Mouse (Mus musculus) left cerebral cortex, postnatal 10 days (tissue): ENCODE data around the gene Rprml. TPM values are rescaled to one million over a fixed set of nuclear protein-coding genes. Genes with fewer than 3 reads are reported as not detected.

Experiments
- DNase-seq, 2 experiments: peaks; one replicate each; pipeline ENCODE4 v3.0.0; 2021 to 2022; ENCODE audit warnings: low spot score in 2 of 2, mixed read lengths in 1 of 2; ENCODE audit errors: extremely low spot score in 1 of 2
- intact Hi-C: fragments of 180-260 bp; cut with DNase I; formaldehyde crosslinking; loops from one replicate; pipeline ENCODE4 v1.15.1; 2025
- total RNA-seq, 2 experiments: library from RNA; stranded (reverse); gene quantifications; 2 replicates each; pipeline ENCODE4 v1.2.3; 2021

Rprml gene
- 100 to 1,000 TPM; 111 to 117 TPM for total RNA-seq

- DNase-seq = peak; percentile 85 to 88
- intact Hi-C loops = no loop called here
These were observed at the start of gene Rprml for GRCm38 (mm10) chr11:103649301-103649982. Gene Rprml (plus strand): TSS chr11:103649570.

- intact Hi-C loops = no loop called here
- no peak for DNase-seq
These were observed 42.8 kb upstream of the Rprml start for GRCm38 (mm10) chr11:103606611-103607010.

- intact Hi-C loops = no loop called here
- no peak for DNase-seq
These were observed 38.6 kb upstream of the Rprml start for GRCm38 (mm10) chr11:103610772-103611171.

- intact Hi-C loops = no loop called here
- DNase-seq = no peak
These were observed 28.3 kb upstream of the Rprml start, which contains the start of gene Gm884 for GRCm38 (mm10) chr11:103621040-103621439. Gene Gm884 (minus strand): TSS chr11:103621140.

DNA sequence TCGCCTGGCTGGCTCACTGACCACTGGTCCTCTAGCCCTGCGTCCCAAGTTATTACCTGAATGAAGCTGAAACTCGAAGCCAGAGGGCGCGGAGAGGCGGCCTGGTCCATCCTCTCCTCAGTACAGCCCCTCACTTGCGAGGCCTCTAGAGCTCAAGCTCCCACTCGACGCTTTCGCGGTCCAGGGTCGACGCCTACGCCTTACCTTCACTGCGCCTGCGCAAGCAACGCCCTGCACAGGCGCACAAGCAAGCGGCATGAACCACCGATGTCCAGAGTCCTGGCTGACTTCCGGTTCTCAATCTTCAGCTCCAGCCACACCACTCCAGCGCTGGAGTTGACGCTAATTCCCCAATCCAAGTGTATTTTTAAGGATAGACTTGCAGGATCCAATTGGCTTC lies 21.9 kb upstream of the Rprml start:
- no peak for DNase-seq
- intact Hi-C loops = no loop called here

- no peak for DNase-seq
- intact Hi-C loops = loop anchor here (5.0 kb wide), 1 partner anchor 122 kb away; no protein-coding TSS in a partner anchor
These were observed 14.6 kb upstream of the Rprml start for GRCm38 (mm10) chr11:103634806-103635205.

DNA sequence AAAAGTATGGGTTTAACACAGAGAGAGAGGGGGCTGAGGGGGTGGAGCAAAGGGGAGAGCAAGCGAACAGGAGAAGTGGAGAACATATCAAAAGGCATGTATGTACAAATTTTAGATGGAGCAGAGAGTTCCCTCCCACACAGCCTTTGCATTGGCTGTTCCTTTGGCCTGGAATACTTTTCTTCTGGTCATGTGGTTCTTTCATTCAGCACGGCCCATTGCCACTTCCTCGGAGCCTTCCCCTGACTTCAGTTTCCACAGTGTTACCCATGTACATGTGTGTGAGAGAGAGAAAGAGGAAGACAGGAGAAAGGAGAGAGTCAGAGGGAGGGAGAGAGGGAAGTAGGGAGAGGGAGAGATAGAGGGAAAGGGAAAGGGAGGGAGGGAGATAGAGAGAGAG lies 13.9 kb upstream of the Rprml start:
- DNase-seq = no peak
- intact Hi-C loops = loop anchor here (5.0 kb wide), 1 partner anchor 122 kb away; no protein-coding TSS in a partner anchor

DNA sequence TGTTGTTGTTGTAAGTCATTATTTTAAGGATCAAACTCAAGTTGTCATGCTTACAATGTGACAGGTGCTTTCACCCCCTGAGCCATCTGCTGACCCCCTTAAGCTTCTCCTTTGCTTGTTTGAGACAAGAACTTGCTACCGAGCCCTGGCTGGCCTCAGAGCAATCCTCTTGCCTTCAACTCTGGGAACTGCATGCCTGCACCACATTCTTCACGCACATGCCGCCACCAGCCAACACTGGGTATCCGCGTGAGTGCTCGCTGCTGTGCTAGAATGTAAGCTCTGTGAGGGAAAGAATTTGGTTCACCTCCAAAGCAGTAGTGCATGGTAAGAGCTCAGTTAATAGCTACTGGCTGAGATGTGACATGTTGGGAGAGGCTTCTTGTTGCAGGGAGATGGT lies 13.1 kb upstream of the Rprml start:
- no peak for DNase-seq
- intact Hi-C loops = loop anchor here (5.0 kb wide), 1 partner anchor 121 kb away; no protein-coding TSS in a partner anchor

GRCm38 (mm10) chr11:103638790-103639189 lies 10.6 kb upstream of the Rprml start, which contains the start of gene Lyzl6:
Gene Lyzl6 (minus strand): TSS chr11:103638890.
- no peak for DNase-seq
- intact Hi-C loops = loop anchor here (5.0 kb wide), 1 partner anchor 119 kb away; no protein-coding TSS in a partner anchor

- intact Hi-C loops = loop anchor here (5.0 kb wide), 1 partner anchor 118 kb away; no protein-coding TSS in a partner anchor
- peak in 1 of 2 experiments; percentile 55 for DNase-seq
These were observed 9.9 kb upstream of the Rprml start for GRCm38 (mm10) chr11:103639407-103639946.

- intact Hi-C loops = no loop called here
These were observed 6.2 kb upstream of the Rprml start for GRCm38 (mm10) chr11:103643211-103643610.

DNA sequence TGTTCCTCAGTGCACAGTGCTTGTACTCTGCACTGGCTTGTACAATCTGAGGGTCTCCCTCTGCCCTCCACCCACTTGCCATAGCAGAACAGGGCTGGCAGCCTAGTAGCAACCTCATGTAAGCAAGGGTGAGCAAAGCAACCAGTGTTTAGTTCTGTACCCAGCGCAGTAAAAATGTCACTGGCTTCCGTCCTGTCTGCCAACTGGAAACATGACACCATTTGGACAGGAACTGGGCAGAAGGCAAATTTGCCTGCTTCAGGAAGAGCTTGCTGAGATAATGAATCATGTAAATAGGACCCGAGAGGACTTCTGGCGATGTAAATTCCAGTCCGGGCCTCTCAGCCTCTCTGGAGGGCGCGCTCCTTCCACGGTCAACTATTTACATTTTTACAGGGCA lies 3.6 kb upstream of the Rprml start:
- no peak for DNase-seq
- intact Hi-C loops = no loop called here

More at GRCm38 (mm10) chr11:103643211-103643610, 6.2 kb upstream of the Rprml start:
- no peak for DNase-seq

- intact Hi-C loops = no loop called here
- DNase-seq = no peak
These were observed 3.1 kb upstream of the Rprml start for GRCm38 (mm10) chr11:103646301-103646700.

GRCm38 (mm10) chr11:103647921-103648620 lies 1.3 kb upstream of the Rprml start:
- intact Hi-C loops = no loop called here
- peak in 1 of 2 experiments; percentile 55 for DNase-seq

GRCm38 (mm10) chr11:103648656-103649055 lies 714 bp upstream of the Rprml start:
- intact Hi-C loops = no loop called here
- no peak for DNase-seq

DNA sequence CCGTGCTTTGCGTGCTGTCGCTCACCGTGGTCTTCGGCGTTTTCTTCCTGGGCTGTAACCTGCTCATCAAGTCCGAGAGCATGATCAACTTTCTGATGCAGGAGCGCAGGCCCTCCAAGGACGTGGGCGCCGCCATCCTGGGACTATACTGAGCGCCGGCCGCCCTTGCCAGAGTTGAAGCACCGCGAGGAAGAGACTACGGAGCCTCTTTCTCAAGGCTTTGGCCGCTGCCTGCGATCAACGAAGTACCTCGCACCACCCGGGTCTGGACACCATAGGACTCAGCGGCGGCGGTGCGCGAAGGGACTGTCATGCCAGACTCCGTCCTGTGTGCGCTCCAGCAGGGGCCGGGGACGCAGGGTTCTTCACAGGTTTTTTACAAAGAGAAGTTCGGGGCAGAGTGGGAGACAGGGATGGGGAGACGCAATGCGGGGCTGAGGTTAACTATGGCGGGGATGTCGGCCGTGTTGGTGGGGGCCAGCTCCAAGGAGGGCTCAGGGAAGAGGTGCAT lies 668 bp downstream of the Rprml start:
- intact Hi-C loops = no loop called here
- DNase-seq = peak in 1 of 2 experiments; percentile 44

GRCm38 (mm10) chr11:103651426-103651825 lies 2.1 kb downstream of the Rprml start:
- intact Hi-C loops = no loop called here
- no peak for DNase-seq

GRCm38 (mm10) chr11:103653359-103653965 lies 4.1 kb downstream of the Rprml start:
- intact Hi-C loops = no loop called here
- peak; percentile 58 to 73 for DNase-seq

DNA sequence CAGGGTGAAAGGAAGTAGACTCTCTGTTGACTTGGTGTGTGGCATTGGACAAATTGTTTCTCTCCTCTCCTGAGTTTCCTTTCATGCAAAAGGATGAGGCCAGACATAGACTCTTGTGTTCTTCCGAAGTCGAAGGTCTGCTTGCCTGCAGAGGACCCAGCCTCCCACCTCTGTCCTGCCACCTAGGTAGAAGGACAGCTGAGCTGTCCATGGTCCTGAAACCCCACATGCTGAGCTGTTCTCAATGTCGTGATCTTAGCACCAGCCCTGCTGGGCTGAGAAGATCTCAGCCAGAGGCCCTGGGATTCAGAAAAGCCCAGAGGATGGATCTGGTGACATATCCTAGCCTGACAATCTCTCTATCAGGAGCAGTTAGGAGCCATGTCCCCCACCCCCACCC lies 7.2 kb downstream of the Rprml start:
- intact Hi-C loops = no loop called here
- DNase-seq = no peak
